Mouse (Mus musculus) kidney, embryonic 15.5 days (tissue): ENCODE measurements around the gene Derl3. TPM values are rescaled to one million over a fixed set of nuclear protein-coding genes. Genes with fewer than 3 reads are reported as not detected.
A peak's percentile ranks its signal among the peaks of the same experiment; 100 is the strongest.

Source experiments
- ATAC-seq: fragments of 200-750 bp; cut with Nextera tagmentation; replicated peaks from 2 replicates; pipeline ENCODE4 v1.8.0; 2017; ENCODE audit warnings: moderate TSS enrichment; ENCODE audit not compliant: low FRiP score
- H3K27ac ChIP-seq: fragments of 300-500 bp; sonication (generic); 2 replicates; pipeline ENCODE4 v1.5.1; 2015; ENCODE audit warnings: mild to moderate bottlenecking, inconsistent platforms
- H3K27me3 ChIP-seq: fragments of 300-500 bp; sonication (generic); 2 replicates; pipeline ENCODE4 v1.6.1; 2015; ENCODE audit warnings: inconsistent platforms
- H3K36me3 ChIP-seq: fragments of 300-500 bp; sonication (generic); 2 replicates; pipeline ENCODE4 v1.6.1; 2015; ENCODE audit warnings: inconsistent platforms
- H3K4me1 ChIP-seq: fragments of 300-500 bp; sonication (generic); 2 replicates; pipeline ENCODE4 v1.6.1; 2015; ENCODE audit warnings: inconsistent platforms
- H3K4me2 ChIP-seq: fragments of 300-500 bp; sonication (generic); 2 replicates; pipeline ENCODE4 v1.6.1; 2015; ENCODE audit warnings: moderate library complexity, mild to moderate bottlenecking, inconsistent platforms
- H3K4me3 ChIP-seq: fragments of 300-500 bp; sonication (generic); replicated peaks from 2 replicates; pipeline ENCODE4 v1.5.1; 2015; ENCODE audit warnings: mild to moderate bottlenecking, inconsistent platforms
- H3K9ac ChIP-seq: fragments of 300-500 bp; sonication (generic); 2 replicates; pipeline ENCODE4 v1.6.1; 2015; ENCODE audit warnings: mild to moderate bottlenecking, inconsistent platforms
- H3K9me3 ChIP-seq: fragments of 300-500 bp; sonication (generic); replicated peaks from 2 replicates; pipeline ENCODE4 v1.6.1; 2016; ENCODE audit warnings: inconsistent platforms
- WGBS: fragments of 180-500 bp; shearing (Covaris S2); methylation state at CpG from one replicate; pipeline ENCODE4 v1.1.7; 2015; ENCODE audit warnings: mixed read lengths; 5-methylcytosine and 5-hydroxymethylcytosine counted together
- polyA plus RNA-seq: library from polyadenylated mRNA; unstranded; fragments of >200 nt; fragmentation: Nextera tagmentation; extraction: Ambion mirVana; gene quantifications from 2 replicates; pipeline ENCODE4 v1.2.1, GENCODE M21; 2015

Gene Derl3
- polyA plus RNA-seq, 1 experiment from 2014 or later = 3.3 TPM

DNA sequence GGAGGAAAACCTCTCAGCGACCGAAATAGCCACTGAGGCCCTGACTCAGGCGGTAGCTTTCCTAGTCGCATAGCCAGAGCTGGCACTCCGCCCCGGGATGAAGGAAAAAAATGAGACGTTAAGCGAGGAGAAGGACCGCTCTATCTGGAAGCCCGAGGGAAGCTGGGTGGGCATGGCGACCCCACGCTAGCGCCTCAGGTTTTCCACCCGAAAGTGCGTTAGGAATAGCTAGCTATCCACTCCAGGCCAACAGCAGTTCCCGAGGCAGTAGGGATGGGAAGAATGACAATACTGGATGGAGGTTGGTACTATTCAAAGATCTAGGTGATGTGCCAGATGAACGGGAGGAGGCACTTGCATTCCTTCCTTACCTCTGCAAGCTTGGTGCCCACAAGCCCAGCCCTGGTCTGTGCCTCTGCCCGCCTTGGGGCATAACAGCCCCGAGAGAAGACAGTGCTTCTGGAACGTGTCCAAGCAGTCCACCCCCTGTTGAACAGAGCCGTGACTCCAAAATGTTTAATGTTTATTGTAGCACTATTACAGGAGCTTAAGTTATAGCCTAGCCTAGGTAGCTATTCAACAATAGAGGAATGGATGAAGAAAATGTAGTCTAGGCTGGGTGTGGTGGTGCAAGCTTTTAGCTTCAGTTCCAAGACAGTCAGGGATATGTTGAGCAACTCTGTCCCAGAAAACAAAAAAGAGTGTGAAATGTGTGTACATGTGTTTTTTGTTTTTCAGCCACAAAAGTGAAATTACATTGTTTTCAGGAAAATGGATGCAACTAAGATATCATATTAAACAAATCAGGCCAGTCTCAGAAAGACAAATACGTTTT is 28.7 kb downstream of the Derl3 start:
- peak overlapping the region; percentile 95 for H3K9ac ChIP-seq
- ATAC-seq = peak; percentile 38
- H3K4me1 ChIP-seq = peaks cover 31% of the 10 kb centered on the region
- peak overlapping the region; percentile 74 for H3K4me2 ChIP-seq
- H3K27ac ChIP-seq = peak overlapping the region; percentile 97
- no peaks in the 10 kb centered on the region for H3K27me3 ChIP-seq
- H3K4me3 ChIP-seq = peak overlapping the region; percentile 93
- 3% methylated on average over 22 of the region's 22 CpGs for WGBS
- no peaks in the 10 kb centered on the region for H3K9me3 ChIP-seq
- peaks cover 40% of the 10 kb centered on the region for H3K36me3 ChIP-seq

DNA sequence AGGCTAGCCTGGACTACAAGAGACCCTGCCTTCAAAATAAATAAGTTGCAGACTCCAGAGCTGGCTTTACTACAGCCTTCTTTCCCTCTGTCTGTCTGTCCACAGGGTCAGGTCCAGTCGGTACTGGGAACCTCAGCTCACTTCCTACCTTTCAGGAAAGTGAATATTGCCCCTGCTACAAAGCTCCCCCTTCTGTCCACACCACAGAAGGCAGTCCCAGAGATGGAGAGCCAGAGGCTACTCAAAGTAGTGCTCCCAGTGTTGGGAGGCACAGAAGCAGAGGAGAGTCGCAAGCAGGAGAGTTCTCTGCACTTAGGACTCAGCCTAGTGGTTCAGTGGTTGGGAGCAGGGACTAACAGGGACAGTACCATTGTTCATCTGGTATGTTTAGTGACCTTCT is 31.1 kb downstream of the Derl3 start:
- Histone ChIP-seq H3K4me1 (peaks cover 24% of the 10 kb centered on the region), H3K4me2 (no peak overlapping the region), H3K9me3 (no peaks in the 10 kb centered on the region), H3K9ac (no peak overlapping the region), H3K27ac (no peak overlapping the region), H3K4me3 (no peak overlapping the region), H3K27me3 (no peaks in the 10 kb centered on the region), H3K36me3 (peaks cover 40% of the 10 kb centered on the region)
- ATAC-seq = no peak
- 59% methylated on average over 2 of the region's 2 CpGs for WGBS

DNA sequence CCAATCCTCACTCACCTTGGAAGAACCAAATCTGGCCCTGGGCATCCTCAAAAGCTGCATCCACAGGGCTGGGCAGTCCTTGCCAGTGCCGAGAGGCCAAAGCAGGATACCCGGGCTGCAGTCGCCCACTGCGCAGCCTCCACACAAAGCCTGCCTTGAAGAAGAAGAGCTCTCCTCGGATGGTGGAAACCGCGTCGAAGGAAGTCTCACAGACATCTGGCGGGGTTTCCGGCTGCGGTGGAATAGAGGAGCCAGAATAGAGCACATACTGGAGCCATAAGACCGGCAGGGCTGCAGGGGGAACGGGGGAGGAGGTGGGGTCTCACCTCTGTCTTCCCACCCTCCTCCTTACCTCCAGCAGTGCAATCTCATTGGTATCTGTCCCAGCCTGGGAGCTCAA is 33.2 kb downstream of the Derl3 start:
- no peak for ATAC-seq

DNA sequence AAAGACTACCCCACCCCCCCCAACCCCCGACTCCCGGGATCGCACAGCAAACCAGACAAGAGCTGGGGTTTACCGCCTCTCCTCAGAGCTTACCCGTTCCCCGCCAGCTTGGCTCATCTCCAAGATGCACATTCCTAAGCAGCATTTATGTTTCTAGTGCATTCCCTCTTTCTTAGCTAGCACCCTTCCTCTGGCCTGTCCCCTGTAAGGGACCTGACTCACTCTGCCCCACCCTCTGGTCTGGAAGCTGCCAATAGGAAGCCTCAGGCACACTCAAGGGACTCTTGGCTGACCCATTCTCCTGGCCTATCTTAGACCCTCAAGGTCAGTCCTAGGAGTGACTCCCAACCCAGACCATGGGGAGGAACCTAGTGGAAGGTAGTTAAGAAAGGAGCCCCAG is 37.1 kb downstream of the Derl3 start:
- peak overlapping the region; percentile 96 for H3K4me2 ChIP-seq
- H3K36me3 ChIP-seq = peaks cover 25% of the 10 kb centered on the region
- peaks cover 6% of the 10 kb centered on the region; the same call in 1 of the 2 replicates for H3K27me3 ChIP-seq
- H3K4me3 ChIP-seq = no peak overlapping the region; the same call in 1 of the 2 replicates
- H3K9ac ChIP-seq = no peak overlapping the region
- 19% methylated on average over 6 of the region's 6 CpGs for WGBS
- H3K9me3 ChIP-seq = no peaks in the 10 kb centered on the region
- H3K4me1 ChIP-seq = peaks cover 39% of the 10 kb centered on the region
- peak overlapping the region; percentile 54; the same call in 1 of the 2 replicates for H3K27ac ChIP-seq
- no peak for ATAC-seq

More for the DNA sequence above, 33.2 kb downstream of the Derl3 start:
- no peak overlapping the region for H3K27ac ChIP-seq
- peaks cover 26% of the 10 kb centered on the region for H3K4me1 ChIP-seq
- H3K4me2 ChIP-seq = no peak overlapping the region
- no peak overlapping the region for H3K4me3 ChIP-seq
- WGBS = 79% methylated on average over 13 of the region's 13 CpGs
- H3K9ac ChIP-seq = no peak overlapping the region
- H3K9me3 ChIP-seq = no peaks in the 10 kb centered on the region
- H3K27me3 ChIP-seq = peaks cover 2% of the 10 kb centered on the region; the same call in 1 of the 2 replicates
- peaks cover 39% of the 10 kb centered on the region for H3K36me3 ChIP-seq

DNA sequence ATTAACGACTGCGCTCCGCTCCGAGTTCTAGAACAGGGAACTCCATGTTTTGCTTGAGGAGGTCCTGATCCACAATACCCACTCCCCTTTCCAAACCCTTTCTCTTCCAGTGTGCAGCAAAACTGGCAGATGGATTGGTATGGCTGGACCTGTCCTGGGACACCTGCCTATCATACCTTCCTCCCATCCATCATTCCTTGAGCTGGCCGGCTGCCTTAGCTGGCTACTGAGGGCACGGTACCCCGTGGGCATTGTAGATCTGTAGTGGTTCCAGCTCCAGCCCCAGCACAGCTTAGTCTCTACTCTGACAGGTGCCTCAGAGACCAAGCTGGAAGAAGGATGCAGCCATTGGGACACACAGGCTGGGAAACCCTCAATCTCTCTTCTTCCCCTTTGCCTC is 38.1 kb downstream of the Derl3 start:
- Histone ChIP-seq H3K9me3 (no peaks in the 10 kb centered on the region), H3K9ac (peak overlapping the region; percentile 83; the same call in 1 of the 2 replicates), H3K4me3 (peak overlapping the region; percentile 63), H3K36me3 (peaks cover 16% of the 10 kb centered on the region), H3K4me2 (peak overlapping the region; percentile 96), H3K27me3 (peaks cover 11% of the 10 kb centered on the region), H3K4me1 (peaks cover 47% of the 10 kb centered on the region), H3K27ac (no peak overlapping the region)
- 21% methylated on average over 7 of the region's 7 CpGs for WGBS
- ATAC-seq = no peak

DNA sequence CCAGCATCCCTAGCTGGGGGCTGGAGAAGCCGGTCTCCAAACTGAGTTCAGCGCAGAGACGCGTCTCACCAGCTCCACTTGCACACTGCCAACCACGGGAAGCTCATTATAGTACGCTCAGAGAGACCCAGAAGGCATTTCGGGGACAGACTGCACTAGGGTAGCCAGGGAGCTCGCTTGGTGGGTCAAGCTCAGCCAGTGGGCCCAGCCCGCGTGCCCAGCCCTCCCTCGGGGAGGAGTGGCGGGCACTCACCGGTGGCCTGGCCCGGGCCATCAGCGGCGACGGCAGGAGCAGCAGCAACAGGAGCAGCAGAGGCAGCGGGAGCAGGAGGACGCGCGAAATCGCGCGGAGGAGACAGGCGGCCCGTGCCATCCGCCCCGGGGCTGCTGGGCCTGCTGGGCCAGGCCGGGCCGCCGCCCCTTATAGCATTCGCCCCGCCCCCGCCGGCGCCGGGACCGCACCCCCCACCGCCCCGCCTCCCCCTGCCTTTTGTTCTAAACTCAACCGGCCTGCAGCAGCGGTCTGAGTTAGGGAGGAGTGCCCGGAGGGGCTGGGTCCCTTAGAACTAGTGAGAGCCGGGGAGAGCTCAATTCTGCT is 39.0 kb downstream of the Derl3 start:
- Histone ChIP-seq H3K27ac (peak overlapping the region; percentile 51), H3K4me2 (peak overlapping the region; percentile 96), H3K4me1 (peaks cover 53% of the 10 kb centered on the region), H3K4me3 (peak overlapping the region; percentile 63), H3K27me3 (peaks cover 13% of the 10 kb centered on the region), H3K9ac (peak overlapping the region; percentile 83), H3K36me3 (peaks cover 8% of the 10 kb centered on the region), H3K9me3 (no peaks in the 10 kb centered on the region)
- under 1% methylated on average over 44 of the region's 44 CpGs for WGBS
- ATAC-seq = peak; percentile 75

DNA sequence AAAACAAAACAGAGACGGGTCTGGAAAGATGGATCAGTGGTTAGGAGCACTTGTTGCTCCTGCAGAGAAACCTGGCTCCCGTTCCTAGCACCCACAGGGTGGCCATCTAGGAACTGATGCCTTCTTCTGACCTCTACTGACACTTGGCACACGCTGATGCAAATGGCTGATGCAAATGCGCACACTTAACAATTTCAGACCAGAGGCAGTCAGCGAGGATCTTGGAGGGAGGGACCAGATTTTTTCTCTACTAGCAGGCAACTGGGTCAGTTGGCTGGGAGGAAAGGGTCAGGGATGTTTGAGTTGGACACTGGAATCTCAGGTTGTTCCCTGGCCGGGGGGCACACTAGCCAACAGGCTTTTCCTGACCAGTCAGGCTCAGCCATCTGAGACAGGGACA is 39.7 kb downstream of the Derl3 start, which contains the start of gene Chchd10:
Gene Chchd10, plus strand, starts transcription at position 240 of the 400 bp plus-strand sequence.
- no peaks in the 10 kb centered on the region for H3K9me3 ChIP-seq
- H3K27ac ChIP-seq = peak within 1 kb of the TSS; percentile 51
- peaks cover 60% of the 10 kb centered on the region for H3K4me1 ChIP-seq
- peaks cover 13% of the 10 kb centered on the region for H3K27me3 ChIP-seq
- peaks cover under 1% of the 10 kb centered on the region for H3K36me3 ChIP-seq
- peak within 1 kb of the TSS; percentile 83 for H3K9ac ChIP-seq
- 27% methylated on average over 6 of the region's 6 CpGs for WGBS
- H3K4me3 ChIP-seq = peak within 1 kb of the TSS; percentile 63
- ATAC-seq = no peak
- peak within 1 kb of the TSS; percentile 96 for H3K4me2 ChIP-seq

DNA sequence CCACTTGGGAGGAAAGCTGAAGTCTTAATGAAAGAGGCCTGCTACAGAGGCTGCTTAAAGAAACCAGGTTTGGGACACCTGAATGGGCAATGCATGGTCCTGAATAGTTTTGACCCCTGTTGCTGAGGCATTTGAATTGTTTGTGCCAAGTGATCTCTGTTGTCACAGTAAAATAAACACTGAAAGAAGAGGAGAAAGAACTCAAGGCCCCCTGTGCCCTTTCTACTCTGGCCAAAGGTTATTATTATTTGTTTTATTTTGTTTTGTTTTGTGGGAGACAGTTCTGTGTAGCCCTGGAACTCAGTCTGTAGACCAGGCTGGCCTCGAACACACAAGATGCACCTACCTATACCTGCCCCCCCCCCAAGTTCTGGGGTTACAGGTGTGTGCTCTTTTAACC is 41.8 kb downstream of the Derl3 start:
- H3K4me2 ChIP-seq = peak overlapping the region; percentile 66
- ATAC-seq = no peak
- peak overlapping the region; percentile 56 for H3K4me3 ChIP-seq

DNA sequence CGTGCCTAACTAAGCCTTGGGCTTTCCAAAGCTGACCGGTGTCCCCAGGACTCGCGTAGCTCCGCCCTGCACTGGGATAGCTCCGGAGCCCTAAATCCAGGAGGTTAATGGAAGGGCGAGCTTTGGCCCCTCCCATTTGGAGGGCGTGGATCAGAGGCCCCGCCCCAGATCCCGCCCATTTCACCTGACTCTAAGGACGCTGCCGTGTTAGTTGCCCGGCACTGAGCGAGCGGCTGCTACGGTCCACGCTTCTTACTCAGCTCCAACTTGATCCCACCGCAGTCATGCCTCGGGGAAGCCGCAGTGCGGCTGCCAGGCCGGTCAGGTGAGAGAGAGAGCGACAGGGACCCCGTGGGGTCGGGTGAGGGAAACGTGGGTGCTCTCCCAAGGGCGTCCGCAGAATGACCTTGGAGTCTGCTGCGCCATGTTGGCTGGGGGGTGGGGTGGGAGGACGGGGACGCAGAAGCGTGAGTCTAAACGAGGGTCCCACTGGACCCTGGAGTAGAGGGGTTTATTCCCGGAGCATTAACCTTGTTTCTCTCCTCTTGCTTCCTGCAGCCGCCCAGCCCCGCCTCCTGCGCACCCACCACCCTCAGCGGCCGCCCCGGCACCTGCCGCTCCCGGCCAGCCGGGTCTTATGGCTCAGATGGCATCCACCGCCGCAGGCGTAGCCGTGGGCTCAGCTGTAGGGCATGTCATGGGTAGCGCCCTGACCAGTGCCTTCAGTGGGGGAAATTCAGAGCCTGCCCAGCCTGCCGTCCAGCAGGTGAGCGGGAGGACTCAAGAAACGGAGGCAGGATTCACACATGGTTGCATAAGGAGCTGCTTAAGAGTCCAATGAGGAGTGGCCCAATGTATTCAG is 42.7 kb downstream of the Derl3 start, which contains the start of gene Mmp11:
Gene Mmp11, minus strand, starts transcription at position 817 of the 862 bp plus-strand sequence.
- Histone ChIP-seq H3K36me3 (no peaks in the 10 kb centered on the region), H3K4me1 (peaks cover 64% of the 10 kb centered on the region), H3K27ac (peak within 1 kb of the TSS; percentile 76)

More for the DNA sequence above, 41.8 kb downstream of the Derl3 start:
- Histone ChIP-seq H3K4me1 (peaks cover 66% of the 10 kb centered on the region), H3K36me3 (no peaks in the 10 kb centered on the region), H3K27me3 (peaks cover 13% of the 10 kb centered on the region), H3K27ac (no peak overlapping the region), H3K9me3 (no peaks in the 10 kb centered on the region), H3K9ac (no peak overlapping the region)
- WGBS = 83% methylated on average over 1 of the region's 1 CpGs

DNA sequence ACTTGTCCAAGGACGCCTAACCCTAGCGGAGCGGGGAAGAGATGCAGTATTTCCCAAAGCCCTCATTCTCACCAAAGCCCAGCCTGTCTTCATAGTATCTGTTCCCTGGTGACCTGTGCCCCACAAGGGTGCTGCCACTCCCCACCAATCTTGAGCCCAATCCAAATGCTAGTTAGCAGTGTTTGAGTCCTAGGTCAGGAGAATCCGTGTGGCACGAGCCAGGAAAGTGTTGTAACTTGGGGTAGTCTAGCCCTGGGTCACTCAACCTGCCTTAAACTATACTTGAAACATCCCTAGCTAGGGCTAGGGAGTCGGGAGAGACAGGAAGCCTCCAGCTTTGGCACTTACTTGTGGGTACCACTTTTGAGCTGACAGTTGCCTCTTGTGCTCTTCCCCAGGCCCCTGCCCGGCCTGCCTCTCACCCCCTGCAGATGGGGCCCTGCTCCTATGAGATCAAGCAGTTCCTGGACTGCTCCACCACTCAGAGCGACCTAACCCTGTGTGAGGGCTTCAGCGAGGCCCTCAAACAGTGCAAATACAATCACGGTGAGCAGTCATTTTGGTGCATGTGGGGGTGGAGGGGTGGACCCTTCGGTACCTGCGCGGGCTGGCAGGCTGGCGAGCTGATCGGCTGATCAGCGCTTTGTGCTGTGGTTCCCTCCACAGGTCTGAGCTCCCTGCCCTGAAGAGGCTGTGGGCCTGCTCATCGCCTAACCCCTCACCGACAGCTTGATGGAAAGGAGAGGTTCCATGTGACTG is 43.9 kb downstream of the Derl3 start:
- ATAC-seq = no peak
- Histone ChIP-seq H3K36me3 (no peaks in the 10 kb centered on the region), H3K9ac (no peak overlapping the region), H3K27ac (no peak overlapping the region), H3K4me3 (peak overlapping the region; percentile 56), H3K4me2 (peak overlapping the region; percentile 66), H3K9me3 (no peaks in the 10 kb centered on the region), H3K4me1 (peaks cover 53% of the 10 kb centered on the region), H3K27me3 (peaks cover 7% of the 10 kb centered on the region)
- 52% methylated on average over 18 of the region's 18 CpGs for WGBS

More for the DNA sequence above, 42.7 kb downstream of the Derl3 start, which contains the start of gene Mmp11:
- WGBS = 2% methylated on average over 51 of the region's 51 CpGs
- Histone ChIP-seq H3K9me3 (no peaks in the 10 kb centered on the region), H3K4me3 (peak within 1 kb of the TSS; percentile 56), H3K9ac (peak within 1 kb of the TSS; percentile 42), H3K27me3 (peaks cover 13% of the 10 kb centered on the region), H3K4me2 (peak within 1 kb of the TSS; percentile 66)
- ATAC-seq = peak; percentile 79
